Mouse (Mus musculus) embryonic facial prominence, embryonic 13.5 days (tissue): ENCODE results near the gene Bcam. TPM values are rescaled to one million over a fixed set of nuclear protein-coding genes. Genes with fewer than 3 reads are reported as not detected.
A peak's percentile ranks its signal among the peaks of the same experiment; 100 is the strongest.

Experiments
- ATAC-seq: fragments of 200-750 bp; cut with Nextera tagmentation; 2 replicates; pipeline ENCODE4 v1.8.0; 2017; ENCODE audit warnings: low read depth; ENCODE audit not compliant: insufficient number of reproducible peaks, insufficient read depth, low FRiP score, low TSS enrichment
- H3K27ac ChIP-seq: fragments of 300-500 bp; sonication (generic); 2 replicates; pipeline ENCODE4 v1.5.1; 2015; ENCODE audit warnings: moderate library complexity, mild to moderate bottlenecking, inconsistent platforms
- H3K27me3 ChIP-seq: fragments of 300-500 bp; sonication (generic); 2 replicates; pipeline ENCODE4 v1.6.1; 2015; ENCODE audit warnings: mild to moderate bottlenecking, inconsistent platforms
- H3K36me3 ChIP-seq: fragments of 300-500 bp; sonication (generic); 2 replicates; pipeline ENCODE4 v1.6.1; 2015; ENCODE audit warnings: mild to moderate bottlenecking, inconsistent platforms
- H3K4me1 ChIP-seq: fragments of 300-500 bp; sonication (generic); 2 replicates; pipeline ENCODE4 v1.6.1; 2015; ENCODE audit warnings: inconsistent platforms
- H3K4me2 ChIP-seq: fragments of 300-500 bp; sonication (generic); 2 replicates; pipeline ENCODE4 v1.6.1; 2015; ENCODE audit warnings: moderate library complexity, mild to moderate bottlenecking, inconsistent platforms
- H3K4me3 ChIP-seq: fragments of 300-500 bp; sonication (generic); 2 replicates; pipeline ENCODE4 v1.5.1; 2015; ENCODE audit warnings: mild to moderate bottlenecking, inconsistent platforms
- H3K9ac ChIP-seq: fragments of 300-500 bp; sonication (generic); 2 replicates; pipeline ENCODE4 v1.6.1; 2015; ENCODE audit warnings: mild to moderate bottlenecking, inconsistent platforms
- H3K9me3 ChIP-seq: fragments of 300-500 bp; sonication (generic); 2 replicates; pipeline ENCODE4 v1.6.1; 2016; ENCODE audit warnings: inconsistent platforms
- WGBS: fragments of 180-500 bp; shearing (Covaris S2); methylation state at CpG from one replicate; pipeline ENCODE4 v1.1.7; 2015; ENCODE audit warnings: mixed read lengths; 5-methylcytosine and 5-hydroxymethylcytosine counted together
- polyA plus RNA-seq: library from polyadenylated mRNA; unstranded; fragments of >200 nt; fragmentation: Nextera tagmentation; extraction: Ambion mirVana; gene quantifications from 2 replicates; pipeline ENCODE4 v1.2.1, GENCODE M21; 2015

Bcam gene
- polyA plus RNA-seq, 1 experiment from 2014 or later, result 116 TPM

DNA sequence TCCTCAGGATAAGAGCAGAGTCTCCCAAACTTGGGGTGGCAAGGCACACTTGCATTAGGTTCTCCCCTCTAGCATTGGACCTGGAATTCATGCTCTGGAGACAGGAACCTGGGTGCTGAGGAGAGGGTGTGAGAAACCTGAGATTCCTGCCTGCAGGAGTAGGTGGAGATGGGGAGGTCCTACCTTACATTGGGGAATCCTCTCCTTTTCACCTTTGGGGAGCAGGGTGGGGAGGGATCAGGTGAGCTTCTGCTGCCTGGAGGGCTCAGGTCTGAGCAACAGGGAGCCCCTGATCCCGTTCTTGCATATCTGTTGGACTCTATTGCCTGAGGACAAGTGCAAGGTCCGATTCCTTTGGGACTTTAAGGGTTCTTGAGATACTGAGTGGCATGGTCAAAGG, 54.0 kb downstream of the Bcam start:
- Histone ChIP-seq H3K9me3 (peaks cover 15% of the 10 kb centered on the region), H3K9ac (peak overlapping the region; percentile 54; the same call in 1 of the 2 replicates), H3K4me3 (0 out of 2 replicates have a peak overlapping the region, but pooled peaks have one; percentile 100), H3K27me3 (no peaks in the 10 kb centered on the region), H3K27ac (peak overlapping the region; percentile 88; the same call in 1 of the 2 replicates), H3K4me2 (peak overlapping the region; percentile 66), H3K36me3 (peaks cover 62% of the 10 kb centered on the region), H3K4me1 (peaks cover 19% of the 10 kb centered on the region)
- WGBS, result 90% methylated on average over 2 of the region's 2 CpGs
- ATAC-seq, result no peak

DNA sequence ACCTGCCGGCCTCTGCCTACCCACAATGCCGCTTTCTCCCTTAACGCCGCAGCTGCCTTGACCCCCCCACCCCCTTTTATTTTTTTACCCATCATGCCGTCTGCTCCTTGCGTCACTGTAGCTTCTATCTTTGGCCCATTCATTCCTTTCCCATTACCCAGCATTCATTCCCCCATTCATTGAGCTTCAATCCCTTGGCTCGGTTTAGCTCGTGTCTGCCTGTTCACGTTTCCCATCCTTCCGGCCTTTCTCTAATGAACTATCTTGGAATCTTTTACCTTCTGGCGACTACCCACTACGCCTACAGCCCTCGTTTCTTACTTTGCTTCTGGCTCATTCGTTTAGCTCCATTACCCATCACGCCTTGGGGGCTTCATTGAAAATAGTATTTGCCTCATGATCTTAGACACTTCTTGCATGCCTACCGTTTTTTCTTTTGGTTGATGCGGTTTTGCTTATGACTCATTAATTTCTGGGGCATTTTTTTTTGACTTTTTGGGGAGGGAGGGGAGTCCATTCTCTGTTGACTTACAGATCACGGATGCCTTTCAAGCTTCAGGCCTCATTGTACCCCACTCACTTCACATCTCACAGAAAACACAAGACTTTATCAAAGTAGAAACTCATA, 54.6 kb downstream of the Bcam start:
- peaks cover 19% of the 10 kb centered on the region for H3K4me1 ChIP-seq
- H3K9ac ChIP-seq, result peak overlapping the region; percentile 54
- 6% methylated on average over 18 of the region's 18 CpGs for WGBS
- peak overlapping the region; percentile 100 for H3K4me3 ChIP-seq
- H3K9me3 ChIP-seq, result peaks cover 8% of the 10 kb centered on the region
- peaks cover 62% of the 10 kb centered on the region for H3K36me3 ChIP-seq
- peak overlapping the region; percentile 66 for H3K4me2 ChIP-seq
- peak overlapping the region; percentile 88 for H3K27ac ChIP-seq
- no peak for ATAC-seq
- H3K27me3 ChIP-seq, result no peaks in the 10 kb centered on the region

DNA sequence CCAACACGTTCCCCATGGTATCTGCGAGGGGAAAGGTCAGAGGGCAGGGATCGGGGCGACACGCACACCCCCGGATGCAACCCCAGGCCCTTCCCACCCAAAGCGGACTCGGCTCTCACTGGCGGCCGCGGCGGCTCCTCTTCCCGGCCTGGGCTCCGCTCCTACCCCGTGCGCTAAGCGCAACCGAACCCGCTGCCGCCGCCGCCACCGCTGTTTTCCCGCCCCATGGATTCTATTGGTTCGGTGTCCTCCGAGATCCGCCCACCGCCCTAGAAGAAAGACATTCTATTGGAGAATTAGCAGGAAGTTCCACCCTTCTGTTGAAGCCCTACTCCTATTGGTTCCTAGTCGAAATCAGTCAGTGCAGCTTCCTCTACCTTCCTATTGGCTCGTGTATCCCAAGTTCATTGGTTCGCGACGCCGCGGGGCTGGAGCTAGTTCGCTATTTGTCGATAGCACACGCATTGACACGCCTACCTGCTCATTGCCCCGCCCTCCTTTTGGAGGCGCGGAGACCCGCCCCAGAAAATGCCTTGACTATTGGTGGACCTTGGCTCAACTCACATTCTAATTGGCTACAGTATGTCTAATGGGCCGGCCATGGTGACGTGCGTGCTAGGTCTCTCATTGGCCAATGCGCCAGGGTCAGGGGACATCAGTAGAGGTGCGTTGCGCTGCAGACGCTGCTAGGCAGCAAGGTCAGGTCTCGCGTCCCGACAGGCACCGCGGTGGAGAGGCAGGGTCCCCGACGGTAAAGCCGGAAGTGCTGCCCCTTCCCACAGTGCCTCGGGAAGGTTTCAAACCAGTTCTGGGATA, 55.4 kb downstream of the Bcam start, which contains the start of gene Tomm40:
Gene Tomm40, minus strand, starts transcription at position 200 of the 816 bp plus-strand sequence.
- Histone ChIP-seq H3K4me3 (peak within 1 kb of the TSS; percentile 100), H3K4me2 (peak within 1 kb of the TSS; percentile 92), H3K9me3 (peaks cover under 1% of the 10 kb centered on the region; the same call in 1 of the 2 replicates), H3K36me3 (peaks cover 60% of the 10 kb centered on the region), H3K27ac (peak within 1 kb of the TSS; percentile 88), H3K27me3 (no peaks in the 10 kb centered on the region), H3K9ac (peak within 1 kb of the TSS; percentile 98), H3K4me1 (peaks cover 19% of the 10 kb centered on the region)
- WGBS, result under 1% methylated on average over 59 of the region's 59 CpGs
- ATAC-seq, result peak; percentile 99

DNA sequence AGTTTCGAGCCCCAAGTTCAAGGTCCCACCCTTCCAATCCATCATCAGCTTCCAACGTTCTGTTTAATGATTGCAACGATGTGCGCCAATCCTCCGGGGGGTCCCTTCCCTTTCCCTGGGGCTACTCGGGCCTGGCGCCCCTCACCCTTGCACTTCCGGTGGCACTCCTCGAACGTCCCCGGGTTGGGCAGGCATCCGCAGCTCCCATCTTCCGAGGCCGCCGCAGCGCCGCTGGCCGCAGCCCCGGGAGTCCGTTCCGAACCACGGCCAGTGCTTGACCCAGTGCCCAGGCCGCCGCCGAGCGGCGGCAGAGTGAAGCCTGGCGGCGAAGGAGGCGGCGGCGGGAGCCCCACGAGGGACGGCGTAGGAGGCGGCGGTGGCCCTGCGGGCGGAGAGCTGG, 56.0 kb downstream of the Bcam start:
- Histone ChIP-seq H3K36me3 (peaks cover 61% of the 10 kb centered on the region), H3K9me3 (no peaks in the 10 kb centered on the region), H3K4me3 (peak overlapping the region; percentile 100), H3K27ac (peak overlapping the region; percentile 72), H3K9ac (peak overlapping the region; percentile 98), H3K27me3 (no peaks in the 10 kb centered on the region), H3K4me2 (peak overlapping the region; percentile 92), H3K4me1 (peaks cover 19% of the 10 kb centered on the region)
- under 1% methylated on average over 39 of the region's 39 CpGs for WGBS
- ATAC-seq, result no peak

DNA sequence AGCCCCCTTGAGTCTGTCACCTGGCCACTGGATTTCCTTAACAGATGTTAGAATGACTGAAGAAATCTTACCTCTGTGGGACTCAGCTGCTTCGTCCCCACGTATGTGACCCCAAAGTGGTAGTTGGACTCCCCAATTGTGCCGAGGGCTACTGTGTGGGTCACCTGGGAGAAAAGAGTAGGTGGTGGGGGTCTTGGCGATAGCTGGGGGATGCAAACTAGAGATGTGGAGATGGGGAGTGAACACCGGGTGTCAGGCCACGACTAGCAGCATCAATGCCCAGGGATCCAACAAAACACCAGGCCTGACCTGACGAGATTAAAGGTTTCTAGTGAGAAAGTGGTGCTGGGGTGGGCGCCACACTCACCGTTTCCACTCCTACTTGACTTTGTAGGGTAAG, 57.2 kb downstream of the Bcam start:
- 87% methylated on average over 9 of the region's 9 CpGs for WGBS
- no peaks in the 10 kb centered on the region for H3K9me3 ChIP-seq
- no peak for ATAC-seq
- H3K27ac ChIP-seq, result no peak overlapping the region
- no peaks in the 10 kb centered on the region for H3K27me3 ChIP-seq
- H3K36me3 ChIP-seq, result peaks cover 64% of the 10 kb centered on the region
- H3K4me1 ChIP-seq, result peaks cover 19% of the 10 kb centered on the region
- H3K9ac ChIP-seq, result no peak overlapping the region; the same call in 1 of the 2 replicates
- H3K4me3 ChIP-seq, result peak overlapping the region; percentile 100; the same call in 1 of the 2 replicates
- peak overlapping the region; percentile 92 for H3K4me2 ChIP-seq

DNA sequence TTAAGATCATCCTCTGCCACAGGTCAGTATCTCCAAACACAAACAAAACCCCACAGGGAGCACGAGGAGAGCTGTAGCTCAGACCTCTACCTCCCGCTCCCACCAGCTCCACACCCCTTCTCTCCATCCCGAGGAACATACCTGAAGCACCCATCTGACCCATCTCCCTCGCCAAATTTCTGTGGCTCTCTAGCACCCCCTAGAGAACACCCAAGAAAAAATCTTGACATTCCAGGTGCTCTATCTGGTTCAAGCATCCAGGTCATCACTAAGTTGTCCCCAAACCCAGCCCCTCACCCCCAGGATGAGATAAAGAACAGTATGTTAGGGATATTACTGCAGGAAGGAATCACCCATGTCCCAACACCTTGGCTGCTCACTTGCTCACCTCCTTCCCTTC, 57.6 kb downstream of the Bcam start:
- H3K9ac ChIP-seq, result no peak overlapping the region; the same call in 1 of the 2 replicates
- no peak overlapping the region for H3K4me3 ChIP-seq
- no peaks in the 10 kb centered on the region for H3K27me3 ChIP-seq
- WGBS, result 53% methylated on average over 4 of the region's 4 CpGs
- no peak for ATAC-seq
- peaks cover 64% of the 10 kb centered on the region for H3K36me3 ChIP-seq
- peaks cover 19% of the 10 kb centered on the region for H3K4me1 ChIP-seq
- no peak overlapping the region for H3K4me2 ChIP-seq
- no peak overlapping the region for H3K27ac ChIP-seq
- no peaks in the 10 kb centered on the region for H3K9me3 ChIP-seq

DNA sequence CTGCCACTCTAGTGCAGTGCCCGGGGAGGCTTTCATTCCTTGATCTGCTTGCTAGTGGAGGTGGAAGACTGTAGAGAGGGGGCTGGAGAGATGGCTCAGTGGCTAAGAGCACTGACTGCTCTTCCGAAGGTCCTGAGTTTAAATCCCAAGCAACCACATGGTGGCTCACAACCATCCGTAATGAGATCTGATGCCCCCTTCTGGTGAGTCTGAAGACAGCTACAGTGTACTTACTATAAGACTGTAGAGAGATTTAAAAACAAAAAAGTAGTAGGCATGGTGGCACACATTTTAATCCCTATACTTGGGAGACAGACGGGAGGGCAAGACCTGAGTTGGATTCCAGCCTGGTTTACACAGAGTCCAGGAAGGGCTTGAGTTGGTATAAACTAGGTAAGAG, 58.4 kb downstream of the Bcam start:
- no peaks in the 10 kb centered on the region for H3K9me3 ChIP-seq
- H3K9ac ChIP-seq, result no peak overlapping the region
- ATAC-seq, result no peak
- peaks cover 67% of the 10 kb centered on the region for H3K36me3 ChIP-seq
- H3K4me2 ChIP-seq, result no peak overlapping the region
- WGBS, result 68% methylated on average over 4 of the region's 4 CpGs
- H3K27me3 ChIP-seq, result no peaks in the 10 kb centered on the region
- H3K4me1 ChIP-seq, result peaks cover 19% of the 10 kb centered on the region
- H3K27ac ChIP-seq, result no peak overlapping the region
- no peak overlapping the region for H3K4me3 ChIP-seq

DNA sequence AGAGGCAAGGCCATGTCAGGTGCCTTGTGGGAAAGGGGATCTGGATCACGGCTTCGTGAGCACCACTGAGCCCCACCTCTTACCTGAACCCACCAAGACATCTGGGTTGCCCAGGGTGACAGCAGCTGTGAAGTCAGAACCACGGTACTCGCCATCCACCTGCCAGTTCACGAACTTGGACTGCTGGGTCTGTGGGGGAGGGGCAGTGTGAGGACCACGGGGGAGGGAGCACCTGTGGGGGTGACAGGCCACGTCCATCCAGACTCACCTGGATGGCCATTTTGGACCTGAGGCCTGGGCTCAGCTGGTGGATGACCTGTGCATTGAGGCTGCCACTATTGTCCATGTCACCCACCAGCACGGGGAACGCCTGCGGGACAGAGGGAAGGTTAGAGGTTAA, 60.2 kb downstream of the Bcam start:
- no peak for ATAC-seq
- H3K4me1 ChIP-seq, result peaks cover 13% of the 10 kb centered on the region
- WGBS, result 92% methylated on average over 10 of the region's 10 CpGs
- no peak overlapping the region for H3K4me2 ChIP-seq
- H3K36me3 ChIP-seq, result peaks cover 77% of the 10 kb centered on the region
- H3K27me3 ChIP-seq, result no peaks in the 10 kb centered on the region
- H3K4me3 ChIP-seq, result no peak overlapping the region
- no peaks in the 10 kb centered on the region for H3K9me3 ChIP-seq
- H3K27ac ChIP-seq, result no peak overlapping the region
- no peak overlapping the region for H3K9ac ChIP-seq

Other genes with a start within 250 kb of the Bcam start
- gene Ppp1r37, start 207.9 kb downstream of the Bcam start, polyA plus RNA-seq, result 26.0 and 30.3 TPM in 2 replicates
- 0.67 and 0.83 TPM in 2 replicates for gene Zfp296, start 193.7 kb downstream of the Bcam start, polyA plus RNA-seq
- 169 and 174 TPM in 2 replicates for gene Gemin7, start 193.4 kb downstream of the Bcam start, polyA plus RNA-seq
- gene Clasrp, start 166.5 kb downstream of the Bcam start, polyA plus RNA-seq, result 61.2 and 73.9 TPM in 2 replicates
- 7.5 and 10.5 TPM in 2 replicates for gene Relb, start 141.6 kb downstream of the Bcam start, polyA plus RNA-seq
- 69.8 and 74.7 TPM in 2 replicates for gene Clptm1, start 106.0 kb downstream of the Bcam start, polyA plus RNA-seq
- gene Apoc2, start 93.1 kb downstream of the Bcam start, polyA plus RNA-seq, result 11.5 TPM in 1 of 2 replicates, not detected in the other
- gene Gm44805, start 89.6 kb downstream of the Bcam start, polyA plus RNA-seq, result 0.69 TPM in 1 of 2 replicates, not detected in the other
- 1.5 TPM in 1 of 2 replicates, not detected in the other for gene Apoc4, start 89.5 kb downstream of the Bcam start, polyA plus RNA-seq
- gene Apoc1, start 78.4 kb downstream of the Bcam start, polyA plus RNA-seq, result 10.3 and 17.3 TPM in 2 replicates
- 200 and 263 TPM in 2 replicates for gene Apoe, start 71.8 kb downstream of the Bcam start, polyA plus RNA-seq
- 112 and 139 TPM in 2 replicates for gene Tomm40, start 55.6 kb downstream of the Bcam start, polyA plus RNA-seq
- gene Nectin2, start 20.5 kb downstream of the Bcam start, polyA plus RNA-seq, result 82.9 and 87.0 TPM in 2 replicates
- gene Cblc, start 25.8 kb upstream of the Bcam start, polyA plus RNA-seq, result 8.1 and 10.4 TPM in 2 replicates
- gene Bcl3, start 51.8 kb upstream of the Bcam start, polyA plus RNA-seq, result 2.2 and 3.6 TPM in 2 replicates
- 0.28 and 0.72 TPM in 2 replicates for gene Gm19345, start 81.0 kb upstream of the Bcam start, polyA plus RNA-seq
- gene Ceacam16, start 90.3 kb upstream of the Bcam start, polyA plus RNA-seq, result not detected in 2 replicates
- 0.25 and 0.48 TPM in 2 replicates for gene Ceacam19, start 116.9 kb upstream of the Bcam start, polyA plus RNA-seq
- 12.0 and 12.9 TPM in 2 replicates for gene Pvr, start 150.1 kb upstream of the Bcam start, polyA plus RNA-seq
- gene Igsf23, start 179.7 kb upstream of the Bcam start, polyA plus RNA-seq, result 0.30 TPM in 1 of 2 replicates, not detected in the other
- 0.15 TPM in 1 of 2 replicates, not detected in the other for gene Ceacam20, start 194.4 kb upstream of the Bcam start, polyA plus RNA-seq
- gene Nlrp9b, start 220.4 kb upstream of the Bcam start, polyA plus RNA-seq, result not detected in 2 replicates